Mouse (Mus musculus) ES-Bruce4 (cell line): ENCODE results near the gene Otogl. TPM values are rescaled to one million over a fixed set of nuclear protein-coding genes. Genes with fewer than 3 reads are reported as not detected.

ENCODE experiments used
- H3K27ac ChIP-seq: 2 replicates; pipeline ENCODE4 v1.5.1; 2012; ENCODE audit warnings: low read length, inconsistent platforms; ENCODE audit not compliant: insufficient read depth
- H3K27me3 ChIP-seq: 2 replicates; pipeline ENCODE4 v1.6.1; 2012; ENCODE audit warnings: mild to moderate bottlenecking, low read length, inconsistent platforms; ENCODE audit not compliant: control insufficient read depth, poor library complexity, insufficient read depth, severe bottlenecking
- H3K36me3 ChIP-seq: 2 replicates; pipeline ENCODE4 v1.6.1; 2012; ENCODE audit warnings: inconsistent platforms, mild to moderate bottlenecking, low read length, moderate library complexity; ENCODE audit not compliant: control insufficient read depth, poor library complexity, insufficient read depth, severe bottlenecking
- H3K4me1 ChIP-seq: one replicate; pipeline ENCODE4 v1.8.1; 2011; ENCODE audit warnings: low read length; ENCODE audit not compliant: control insufficient read depth, insufficient read depth
- H3K4me3 ChIP-seq: 2 replicates; pipeline ENCODE4 v1.5.1; 2011; ENCODE audit warnings: low read depth, mild to moderate bottlenecking, low read length
- H3K9ac ChIP-seq: 2 replicates; pipeline ENCODE4 v1.6.1; 2012; ENCODE audit warnings: low read depth, mild to moderate bottlenecking, inconsistent platforms; ENCODE audit not compliant: poor library complexity, severe bottlenecking
- H3K9me3 ChIP-seq: replicated peaks from 2 replicates; pipeline ENCODE4 v1.6.1; 2012; ENCODE audit warnings: mild to moderate bottlenecking, low read length, inconsistent platforms; ENCODE audit not compliant: control insufficient read depth, poor library complexity, insufficient read depth, severe bottlenecking
- CTCF ChIP-seq: IDR thresholded peaks from one replicate; pipeline ENCODE4 v1.8.1; 2011; ENCODE audit warnings: low read depth, low read length
- EP300 ChIP-seq: IDR thresholded peaks from 2 replicates; pipeline ENCODE4 v1.6.1; 2011; ENCODE audit warnings: low read depth, low read length; ENCODE audit not compliant: insufficient read depth
- POLR2A ChIP-seq: IDR thresholded peaks from one replicate; pipeline ENCODE4 v1.8.1; 2011; ENCODE audit warnings: low read length; ENCODE audit not compliant: insufficient read depth
- polyA plus RNA-seq: library from polyadenylated mRNA; stranded (reverse); fragments of >200 nt; gene quantifications from 2 replicates; pipeline ENCODE4 v1.2.4, GENCODE M21; 2011; ENCODE audit warnings: low read depth; ENCODE audit not compliant: missing spikeins, insufficient read depth, insufficient read length

Otogl gene
- polyA plus RNA-seq, 1 experiment: not detected

- H3K9ac ChIP-seq: no peak overlapping the region
- H3K4me3 ChIP-seq: no peak overlapping the region
- no peaks in the 10 kb centered on the region for H3K27me3 ChIP-seq
- H3K9me3 ChIP-seq: no peaks in the 10 kb centered on the region
- no peaks in the 10 kb centered on the region for H3K36me3 ChIP-seq
- no peak overlapping the region for H3K27ac ChIP-seq
- H3K4me1 ChIP-seq: no peaks in the 10 kb centered on the region
- TF ChIP-seq POLR2A: no peak
- TF ChIP-seq EP300: no peak
- TF ChIP-seq CTCF: no peak
Observed at GRCm38 (mm10) chr10:107779548-107779947, 132.4 kb downstream of the Otogl start.

GRCm38 (mm10) chr10:107759624-107760023, 152.3 kb downstream of the Otogl start:
- TF ChIP-seq CTCF (no peak), EP300 (no peak), POLR2A (no peak)
- no peak overlapping the region for H3K4me3 ChIP-seq
- H3K9me3 ChIP-seq: no peaks in the 10 kb centered on the region
- no peaks in the 10 kb centered on the region for H3K4me1 ChIP-seq
- H3K36me3 ChIP-seq: no peaks in the 10 kb centered on the region
- H3K27me3 ChIP-seq: no peaks in the 10 kb centered on the region
- no peak overlapping the region for H3K27ac ChIP-seq
- H3K9ac ChIP-seq: no peak overlapping the region

- Histone ChIP-seq H3K27me3 (no peaks in the 10 kb centered on the region), H3K9me3 (no peaks in the 10 kb centered on the region), H3K4me1 (no peaks in the 10 kb centered on the region), H3K27ac (no peak overlapping the region), H3K36me3 (no peaks in the 10 kb centered on the region), H3K9ac (no peak overlapping the region), H3K4me3 (no peak overlapping the region)
- TF ChIP-seq POLR2A: no peak
- TF ChIP-seq EP300: no peak
- TF ChIP-seq CTCF: no peak
Observed at GRCm38 (mm10) chr10:107753471-107753870, 158.5 kb downstream of the Otogl start.

GRCm38 (mm10) chr10:107752351-107753143, 159.4 kb downstream of the Otogl start:
- Histone ChIP-seq H3K36me3 (no peaks in the 10 kb centered on the region), H3K4me1 (no peaks in the 10 kb centered on the region), H3K27ac (no peak overlapping the region), H3K9me3 (no peaks in the 10 kb centered on the region), H3K9ac (no peak overlapping the region), H3K27me3 (no peaks in the 10 kb centered on the region), H3K4me3 (no peak overlapping the region)
- TF ChIP-seq CTCF: no peak

DNA sequence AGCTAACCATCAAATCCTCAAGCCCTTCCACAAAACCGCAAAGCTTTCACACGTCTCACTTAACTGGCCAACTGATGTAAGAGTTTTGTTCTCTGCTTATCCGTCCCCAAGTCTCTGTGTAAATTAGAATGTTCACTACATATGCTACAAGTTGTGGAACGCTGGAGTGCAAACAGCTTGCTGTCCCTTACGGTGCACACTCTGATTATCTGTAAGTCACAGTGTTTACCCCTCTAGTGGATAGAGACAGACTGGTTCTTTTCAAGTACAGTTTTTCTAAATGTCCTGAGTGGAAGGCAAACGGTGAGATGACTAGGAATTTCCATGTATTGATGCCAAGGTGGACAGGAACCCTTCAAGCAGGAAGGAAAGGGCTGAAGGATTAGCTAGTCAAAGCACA, 160.0 kb downstream of the Otogl start:
- Histone ChIP-seq H3K27ac (no peak overlapping the region), H3K9ac (no peak overlapping the region), H3K36me3 (no peaks in the 10 kb centered on the region), H3K4me1 (no peaks in the 10 kb centered on the region), H3K4me3 (no peak overlapping the region), H3K27me3 (no peaks in the 10 kb centered on the region), H3K9me3 (no peaks in the 10 kb centered on the region)
- TF ChIP-seq CTCF (no peak), EP300 (no peak), POLR2A (no peak)

DNA sequence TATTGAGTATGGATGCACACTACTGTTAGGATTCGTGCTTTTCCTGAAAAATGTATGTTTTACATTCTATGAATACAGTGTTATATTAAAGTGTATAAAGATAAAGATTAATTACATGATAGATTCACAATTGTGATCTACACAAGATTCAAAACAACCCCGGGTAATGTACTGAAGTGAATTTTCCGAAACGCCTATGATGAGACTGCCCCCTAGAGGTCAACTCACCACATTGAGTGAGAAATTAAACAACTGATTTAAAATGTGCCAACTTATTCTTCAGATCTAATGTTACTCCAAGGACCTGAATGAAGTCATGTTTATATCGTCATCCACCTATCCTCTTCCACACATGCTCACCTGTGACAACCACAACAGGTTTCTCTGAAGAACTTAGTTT, 164.4 kb downstream of the Otogl start:
- no peak overlapping the region for H3K4me3 ChIP-seq
- no peak overlapping the region for H3K9ac ChIP-seq
- TF ChIP-seq CTCF (no peak), POLR2A (no peak), EP300 (no peak)
- no peaks in the 10 kb centered on the region for H3K27me3 ChIP-seq
- H3K36me3 ChIP-seq: no peaks in the 10 kb centered on the region
- H3K4me1 ChIP-seq: no peaks in the 10 kb centered on the region
- H3K9me3 ChIP-seq: no peaks in the 10 kb centered on the region
- H3K27ac ChIP-seq: no peak overlapping the region
